Mouse (Mus musculus): ENCODE results near the gene Crtc3. TPM values are rescaled to one million over a fixed set of nuclear protein-coding genes. Genes with fewer than 3 reads are reported as not detected.

Gene Crtc3
- total and polyA plus RNA-seq, 3 experiments: 13.6 to 71.9 (median 34.4) TPM

GRCm38 (mm10) chr7:80586161-80586560 is 102.5 kb downstream of the Crtc3 start:
- H3K9me3 ChIP-seq (replicated peaks): no peaks in the 10 kb centered on the region
- H3K4me3 ChIP-seq (ENCODE audit: low read depth, low read length): no peak overlapping the region
- H3K36me3 ChIP-seq (replicated peaks): peaks cover 42% of the 10 kb centered on the region
- DNase-seq (ENCODE audit: low spot score) (no peak), ATAC-seq (ENCODE audit: extremely low read depth, insufficient number of reproducible peaks, low FRiP score, poor library complexity, severe bottlenecking) (no peak)
- H3K4me1 ChIP-seq (ENCODE audit: insufficient read depth, low read depth, low read length): peaks cover 21% of the 10 kb centered on the region
- TF ChIP-seq GATA2 (IDR thresholded peaks at IDR 0.05; ENCODE audit: borderline replicate concordance, low read depth, low read length) (no peak), GATA1 (IDR thresholded peaks at IDR 0.05; ENCODE audit: borderline replicate concordance, low read length) (no peak), TAL1 (conservative IDR thresholded peaks at IDR 0.05; ENCODE audit: low read depth, low read length) (no peak), CTCF (IDR thresholded peaks at IDR 0.05; ENCODE audit: low read depth, low read length) (no peak), POLR2AphosphoS5 (IDR thresholded peaks at IDR 0.05; ENCODE audit: insufficient replicate concordance, low read depth, low read length) (no peak)
- peaks cover 10% of the 10 kb centered on the region for H3K27me3 ChIP-seq (ENCODE audit: insufficient read depth, low read length)

- Histone ChIP-seq H3K4me1 (ENCODE audit: insufficient read depth, low read depth, low read length) (peaks cover 24% of the 10 kb centered on the region), H3K9me3 (replicated peaks) (no peaks in the 10 kb centered on the region), H3K27me3 (ENCODE audit: insufficient read depth, low read length) (peaks cover 16% of the 10 kb centered on the region), H3K36me3 (replicated peaks) (peaks cover 35% of the 10 kb centered on the region), H3K4me3 (ENCODE audit: low read depth, low read length) (no peak overlapping the region)
- no peak for DNase-seq (ENCODE audit: low spot score)
- no peak for TF ChIP-seq POLR2AphosphoS5 (IDR thresholded peaks at IDR 0.05; ENCODE audit: insufficient replicate concordance, low read depth, low read length)
- TF ChIP-seq TAL1 (conservative IDR thresholded peaks at IDR 0.05; ENCODE audit: low read depth, low read length): no peak
- no peak for TF ChIP-seq CTCF (IDR thresholded peaks at IDR 0.05; ENCODE audit: low read depth, low read length)
- TF ChIP-seq GATA2 (IDR thresholded peaks at IDR 0.05; ENCODE audit: borderline replicate concordance, low read depth, low read length): no peak
- no peak for TF ChIP-seq GATA1 (IDR thresholded peaks at IDR 0.05; ENCODE audit: borderline replicate concordance, low read length)
- no peak for ATAC-seq (ENCODE audit: extremely low read depth, insufficient number of reproducible peaks, low FRiP score, poor library complexity, severe bottlenecking)
Observed at GRCm38 (mm10) chr7:80585380-80585779, 103.3 kb downstream of the Crtc3 start.

DNA sequence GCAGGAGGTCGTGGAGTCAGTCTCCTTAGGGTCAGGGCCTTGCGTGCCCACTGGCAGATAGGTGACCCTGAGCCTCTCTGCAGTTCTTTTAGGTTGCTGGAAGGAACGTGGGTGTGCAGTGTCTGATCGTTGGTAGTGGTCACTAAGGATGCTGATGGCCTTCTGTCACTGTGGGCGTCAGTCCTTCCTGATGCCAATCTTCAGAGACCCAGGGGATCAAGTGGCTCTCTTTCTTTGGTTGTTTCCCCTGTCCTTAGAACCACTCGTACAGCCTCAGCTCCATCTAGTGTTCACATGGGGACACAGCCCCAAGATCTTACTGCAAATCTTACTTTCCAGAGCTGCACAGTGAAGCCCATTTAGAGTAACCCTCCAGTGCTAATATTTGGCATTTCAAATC is 104.7 kb downstream of the Crtc3 start:
- no peak for ATAC-seq (ENCODE audit: extremely low read depth, insufficient number of reproducible peaks, low FRiP score, poor library complexity, severe bottlenecking)
- DNase-seq (ENCODE audit: low spot score): peak; percentile 56
- no peak for TF ChIP-seq GATA2 (IDR thresholded peaks at IDR 0.05; ENCODE audit: borderline replicate concordance, low read depth, low read length)
- peak; percentile 48 for TF ChIP-seq CTCF (IDR thresholded peaks at IDR 0.05; ENCODE audit: low read depth, low read length)
- Histone ChIP-seq H3K4me1 (ENCODE audit: insufficient read depth, low read depth, low read length) (peaks cover 28% of the 10 kb centered on the region), H3K27me3 (ENCODE audit: insufficient read depth, low read length) (peaks cover 20% of the 10 kb centered on the region), H3K4me3 (ENCODE audit: low read depth, low read length) (no peak overlapping the region), H3K36me3 (replicated peaks) (peaks cover 21% of the 10 kb centered on the region), H3K9me3 (replicated peaks) (no peaks in the 10 kb centered on the region)

DNA sequence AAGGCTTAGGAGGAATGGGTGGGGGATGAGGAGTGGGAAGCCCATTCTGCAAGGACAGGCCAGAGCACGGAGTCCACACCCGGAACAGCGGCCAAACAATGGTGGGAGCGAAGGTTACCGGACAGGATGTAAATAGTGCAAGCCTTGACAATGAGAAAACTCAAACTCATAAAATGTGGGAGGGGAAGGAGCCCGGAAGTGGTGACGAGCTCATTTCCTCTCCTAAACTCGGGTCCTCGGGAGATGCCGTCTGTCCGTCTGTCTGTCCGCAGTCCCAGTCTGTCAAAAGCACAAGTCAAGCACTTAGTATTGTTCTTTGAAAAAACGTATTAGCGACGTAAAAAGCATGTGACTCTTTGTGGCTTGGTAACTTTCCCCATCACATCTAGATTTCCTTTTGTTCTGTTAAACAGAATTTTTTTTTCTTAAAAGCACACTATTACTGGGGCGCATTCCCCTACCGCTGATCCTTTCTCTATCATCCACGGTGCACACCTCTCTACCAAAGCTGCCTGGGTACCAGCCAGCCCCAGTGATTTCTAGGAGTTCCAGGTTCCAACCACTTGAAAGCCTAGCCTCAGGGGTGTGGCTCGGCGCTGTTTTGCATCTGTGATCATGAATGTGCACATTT is 105.7 kb downstream of the Crtc3 start:
- DNase-seq (ENCODE audit: low spot score) (no peak), ATAC-seq (ENCODE audit: extremely low read depth, insufficient number of reproducible peaks, low FRiP score, poor library complexity, severe bottlenecking) (no peak)
- no peak for TF ChIP-seq GATA1 (IDR thresholded peaks at IDR 0.05; ENCODE audit: borderline replicate concordance, low read length)
- no peak for TF ChIP-seq CTCF (IDR thresholded peaks at IDR 0.05; ENCODE audit: low read depth, low read length)
- no peak for TF ChIP-seq POLR2AphosphoS5 (IDR thresholded peaks at IDR 0.05; ENCODE audit: insufficient replicate concordance, low read depth, low read length)
- TF ChIP-seq GATA2 (IDR thresholded peaks at IDR 0.05; ENCODE audit: borderline replicate concordance, low read depth, low read length): no peak
- no peak for TF ChIP-seq TAL1 (conservative IDR thresholded peaks at IDR 0.05; ENCODE audit: low read depth, low read length)
- Histone ChIP-seq H3K9me3 (replicated peaks) (no peaks in the 10 kb centered on the region), H3K4me3 (ENCODE audit: low read depth, low read length) (no peak overlapping the region), H3K27me3 (ENCODE audit: insufficient read depth, low read length) (peaks cover 23% of the 10 kb centered on the region), H3K4me1 (ENCODE audit: insufficient read depth, low read depth, low read length) (peaks cover 30% of the 10 kb centered on the region), H3K36me3 (replicated peaks) (peaks cover 12% of the 10 kb centered on the region)

DNA sequence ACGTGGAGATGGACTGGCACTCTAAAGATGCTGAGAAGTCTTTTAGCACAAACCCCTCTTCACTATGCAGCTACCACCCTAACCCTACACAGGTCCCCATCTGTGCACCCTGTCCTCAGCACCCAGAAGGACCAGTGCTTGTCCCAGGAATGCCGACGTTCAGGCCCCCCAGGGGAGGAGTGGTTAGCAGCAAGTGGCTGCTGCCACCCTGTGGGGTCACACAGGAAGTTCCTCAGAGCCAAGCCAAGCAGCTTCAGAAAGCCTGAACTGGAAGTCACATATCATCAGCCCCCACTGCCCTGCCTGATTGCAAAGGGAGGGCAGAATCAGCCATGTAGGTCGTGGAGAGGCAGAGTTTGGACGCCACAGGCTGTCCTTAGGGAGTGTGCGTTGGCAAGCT is 108.3 kb downstream of the Crtc3 start:
- TF ChIP-seq CTCF (IDR thresholded peaks at IDR 0.05; ENCODE audit: low read depth, low read length) (no peak), POLR2AphosphoS5 (IDR thresholded peaks at IDR 0.05; ENCODE audit: insufficient replicate concordance, low read depth, low read length) (no peak), GATA1 (IDR thresholded peaks at IDR 0.05; ENCODE audit: borderline replicate concordance, low read length) (no peak), TAL1 (conservative IDR thresholded peaks at IDR 0.05; ENCODE audit: low read depth, low read length) (no peak), GATA2 (IDR thresholded peaks at IDR 0.05; ENCODE audit: borderline replicate concordance, low read depth, low read length) (no peak)
- Histone ChIP-seq H3K4me1 (ENCODE audit: insufficient read depth, low read depth, low read length) (peaks cover 27% of the 10 kb centered on the region), H3K4me3 (ENCODE audit: low read depth, low read length) (no peak overlapping the region), H3K27me3 (ENCODE audit: insufficient read depth, low read length) (peaks cover 41% of the 10 kb centered on the region), H3K9me3 (replicated peaks) (no peaks in the 10 kb centered on the region), H3K36me3 (replicated peaks) (no peaks in the 10 kb centered on the region)
- peak; percentile 47 for DNase-seq (ENCODE audit: low spot score)
- no peak for ATAC-seq (ENCODE audit: extremely low read depth, insufficient number of reproducible peaks, low FRiP score, poor library complexity, severe bottlenecking)

DNA sequence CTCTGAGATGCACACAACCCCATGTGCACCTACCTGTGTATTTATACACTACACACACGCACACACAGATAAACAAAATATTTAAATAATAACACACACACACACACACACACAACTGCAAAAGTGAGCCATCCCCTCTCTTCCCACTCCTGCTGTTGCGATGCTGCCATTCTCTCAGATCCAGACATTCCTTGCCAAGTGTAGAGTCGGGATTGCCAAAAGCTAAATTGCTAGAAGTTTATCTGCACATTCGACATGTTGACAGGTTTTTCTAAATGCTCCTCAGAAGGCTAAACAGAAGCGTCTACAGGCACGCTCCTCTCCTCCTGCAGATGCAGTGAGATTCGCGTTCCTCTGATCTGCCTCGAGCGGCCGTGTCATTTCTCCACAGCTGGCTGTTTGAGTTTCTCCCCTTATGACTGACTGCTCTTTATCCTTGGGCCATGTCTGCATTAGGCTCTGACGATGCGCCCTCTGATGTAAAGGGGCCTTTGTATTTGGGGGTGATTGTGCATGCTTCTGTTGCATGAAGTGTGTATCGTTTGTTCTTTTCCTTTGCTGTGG is 111.2 kb downstream of the Crtc3 start:
- TF ChIP-seq POLR2AphosphoS5 (IDR thresholded peaks at IDR 0.05; ENCODE audit: insufficient replicate concordance, low read depth, low read length): no peak
- DNase-seq (ENCODE audit: low spot score): no peak
- peaks cover 12% of the 10 kb centered on the region for H3K4me1 ChIP-seq (ENCODE audit: insufficient read depth, low read depth, low read length)
- no peaks in the 10 kb centered on the region for H3K9me3 ChIP-seq (replicated peaks)
- H3K36me3 ChIP-seq (replicated peaks): no peaks in the 10 kb centered on the region
- no peak for ATAC-seq (ENCODE audit: extremely low read depth, insufficient number of reproducible peaks, low FRiP score, poor library complexity, severe bottlenecking)
- peaks cover 60% of the 10 kb centered on the region for H3K27me3 ChIP-seq (ENCODE audit: insufficient read depth, low read length)
- no peak overlapping the region for H3K4me3 ChIP-seq (ENCODE audit: low read depth, low read length)

Measured in G1E (cell line).